Mouse (Mus musculus) adrenal gland, postnatal 10 days (tissue): ENCODE data around the gene Hdac9. TPM values are rescaled to one million over a fixed set of nuclear protein-coding genes. Genes with fewer than 3 reads are reported as not detected.

Source experiments
- DNase-seq: peaks from one replicate; pipeline ENCODE4 v3.0.0; 2021; ENCODE audit warnings: mixed read lengths
- total RNA-seq, 2 experiments: library from RNA; stranded (reverse); gene quantifications; 2 replicates each; pipeline ENCODE4 v1.2.3; 2021

The Hdac9 gene
- total RNA-seq, 2 experiments from 2014 or later = 3.5 to 4.1 TPM

DNA sequence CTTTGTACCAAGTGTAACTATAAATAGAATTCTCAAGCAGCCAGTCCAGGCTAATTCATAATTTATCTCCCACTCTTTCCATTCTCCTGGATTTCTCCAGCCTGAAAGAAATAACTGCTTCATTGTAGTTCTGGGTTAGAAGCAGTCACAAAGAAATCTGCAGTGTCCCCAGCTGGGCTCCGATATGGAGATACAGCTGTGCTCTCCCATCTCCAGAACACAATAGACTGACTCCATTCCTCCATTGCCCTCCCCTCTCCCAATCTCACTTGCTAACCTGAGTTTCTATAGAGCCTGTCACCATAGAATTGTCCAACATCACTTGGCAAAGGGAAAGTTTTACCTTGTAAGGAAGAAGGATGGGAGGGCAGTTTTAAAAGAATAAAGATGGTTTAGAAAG lies 218.9 kb downstream of the Hdac9 start:
- DNase-seq = no peak

- DNase-seq = no peak
These were observed 220.2 kb downstream of the Hdac9 start for GRCm38 (mm10) chr12:34696736-34697135.

- no peak for DNase-seq
These were observed 228.0 kb downstream of the Hdac9 start for GRCm38 (mm10) chr12:34688941-34689340.

- DNase-seq = peak; percentile 34
These were observed 233.5 kb downstream of the Hdac9 start for GRCm38 (mm10) chr12:34683375-34683774.

GRCm38 (mm10) chr12:34682657-34683056 lies 234.2 kb downstream of the Hdac9 start:
- no peak for DNase-seq

DNA sequence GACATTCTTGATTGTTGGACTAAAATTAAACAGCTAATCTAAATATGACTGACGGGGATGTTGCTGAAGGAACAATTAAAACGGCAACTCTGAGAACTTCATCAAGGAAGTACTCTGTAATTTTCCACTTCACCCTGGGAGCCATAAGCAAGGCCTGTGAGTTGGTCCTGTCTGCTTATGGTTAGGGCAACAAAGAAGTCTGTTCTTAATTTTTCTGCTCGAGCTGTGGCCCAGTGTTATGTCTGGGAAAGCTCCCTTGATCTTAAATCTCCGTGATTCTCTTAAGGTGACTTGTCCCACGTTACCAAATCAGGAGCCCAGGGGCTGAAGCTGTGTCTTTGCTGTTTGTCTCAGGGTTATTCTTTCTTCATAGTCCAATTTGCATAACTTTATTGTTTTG lies 236.3 kb downstream of the Hdac9 start:
- no peak for DNase-seq

DNA sequence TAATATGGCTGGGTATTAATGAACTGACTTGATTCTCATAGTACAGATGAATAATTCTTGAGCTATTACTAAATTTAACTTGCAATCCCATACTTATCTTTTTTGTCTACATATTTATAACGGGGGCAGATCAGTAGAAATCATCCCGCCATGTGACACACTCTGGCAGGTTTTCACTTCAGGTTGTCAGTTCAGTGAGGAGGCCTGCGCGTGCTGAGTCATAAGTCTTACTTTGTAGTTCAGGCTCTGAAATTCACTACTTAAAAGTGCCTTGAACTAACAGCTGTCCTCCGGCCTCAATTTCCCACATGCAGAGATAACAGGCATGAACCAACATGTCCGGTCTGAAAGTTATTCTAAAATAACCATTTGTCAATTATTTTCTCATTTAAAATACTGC lies 239.8 kb downstream of the Hdac9 start:
- no peak for DNase-seq

GRCm38 (mm10) chr12:34674235-34674634 lies 242.7 kb downstream of the Hdac9 start:
- DNase-seq = no peak

GRCm38 (mm10) chr12:34673539-34673938 lies 243.4 kb downstream of the Hdac9 start:
- DNase-seq = no peak

DNA sequence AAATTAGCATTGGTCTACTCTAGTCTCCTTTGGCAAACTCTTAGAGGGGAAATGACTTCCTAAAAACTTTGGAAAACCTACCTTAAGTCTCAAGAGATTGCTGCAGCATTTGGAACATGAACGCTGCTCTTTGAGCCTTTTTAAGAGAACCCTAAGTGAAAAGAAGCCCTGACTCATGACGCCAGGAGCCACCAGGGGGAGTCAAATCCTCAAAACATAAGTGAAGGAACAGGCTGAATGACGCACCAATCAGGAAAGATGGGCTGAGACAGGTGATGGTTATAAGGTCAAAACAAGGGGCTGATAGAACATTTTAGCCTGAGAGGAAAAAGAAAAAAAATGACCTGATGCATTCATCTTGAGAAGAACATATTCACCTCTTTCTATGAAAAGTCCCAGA lies 252.1 kb downstream of the Hdac9 start:
- peak; percentile 84 for DNase-seq

- no peak for DNase-seq
These were observed 255.5 kb downstream of the Hdac9 start for GRCm38 (mm10) chr12:34661378-34661777.

- no peak for DNase-seq
These were observed 256.9 kb downstream of the Hdac9 start for GRCm38 (mm10) chr12:34660027-34660426.

DNA sequence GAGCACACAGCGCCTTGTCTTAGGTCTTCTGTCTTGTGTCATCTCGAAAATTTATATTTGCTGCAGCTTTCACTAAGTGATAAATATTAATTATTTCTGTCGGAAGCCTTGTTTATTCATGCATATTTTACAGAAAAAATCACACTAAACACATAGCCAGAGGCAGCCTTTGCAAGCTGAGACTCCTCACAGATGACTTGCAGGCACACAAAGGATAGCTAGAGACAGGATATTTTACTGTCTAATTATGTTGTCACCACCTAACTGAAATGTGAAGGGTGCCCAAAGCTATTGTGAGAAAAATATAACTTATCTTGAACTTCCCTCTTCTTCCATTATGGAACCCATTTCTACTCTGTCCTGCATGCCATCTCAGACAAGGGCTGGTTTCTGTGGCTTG lies 258.3 kb downstream of the Hdac9 start:
- no peak for DNase-seq

- peak; percentile 37 for DNase-seq
These were observed 258.8 kb downstream of the Hdac9 start for GRCm38 (mm10) chr12:34658119-34658518.

- no peak for DNase-seq
These were observed 263.3 kb downstream of the Hdac9 start for GRCm38 (mm10) chr12:34653615-34654014.

GRCm38 (mm10) chr12:34648753-34649152 lies 268.1 kb downstream of the Hdac9 start:
- peak; percentile 10 for DNase-seq

DNA sequence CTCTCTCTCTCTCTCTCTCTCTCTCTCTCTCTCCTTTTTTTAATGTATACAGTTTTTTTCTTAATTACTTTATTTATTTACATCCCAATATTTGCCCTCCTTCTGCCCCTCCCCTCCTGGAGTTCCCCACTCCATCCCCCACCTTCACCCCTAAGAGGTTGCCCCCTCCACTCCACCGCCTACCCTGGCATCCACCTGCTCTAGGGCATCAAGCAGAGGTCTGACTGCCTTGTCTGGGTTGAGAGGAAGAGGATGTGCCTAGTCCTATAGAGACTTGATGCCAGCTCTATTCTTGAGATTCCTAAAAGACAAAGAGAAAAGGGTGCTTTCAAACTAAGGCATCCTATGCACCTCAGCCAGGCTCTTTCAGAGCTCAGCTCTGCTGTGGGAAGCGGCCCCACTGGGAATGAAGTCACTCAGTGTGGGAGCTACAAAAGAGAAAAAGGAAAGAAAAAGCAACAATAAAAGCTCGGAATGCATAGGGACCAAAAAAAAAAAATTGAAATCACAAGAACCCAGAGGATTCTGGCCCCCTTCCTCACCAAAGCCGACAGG lies 275.1 kb downstream of the Hdac9 start:
- DNase-seq = no peak

GRCm38 (mm10) chr12:34637238-34638124 lies 279.4 kb downstream of the Hdac9 start:
- DNase-seq = no peak

GRCm38 (mm10) chr12:34619101-34619500 lies 297.8 kb downstream of the Hdac9 start:
- DNase-seq = peak; percentile 10

GRCm38 (mm10) chr12:34618321-34618720 lies 298.6 kb downstream of the Hdac9 start:
- DNase-seq = no peak

- no peak for DNase-seq
These were observed 299.1 kb downstream of the Hdac9 start for GRCm38 (mm10) chr12:34617836-34618235.

DNA sequence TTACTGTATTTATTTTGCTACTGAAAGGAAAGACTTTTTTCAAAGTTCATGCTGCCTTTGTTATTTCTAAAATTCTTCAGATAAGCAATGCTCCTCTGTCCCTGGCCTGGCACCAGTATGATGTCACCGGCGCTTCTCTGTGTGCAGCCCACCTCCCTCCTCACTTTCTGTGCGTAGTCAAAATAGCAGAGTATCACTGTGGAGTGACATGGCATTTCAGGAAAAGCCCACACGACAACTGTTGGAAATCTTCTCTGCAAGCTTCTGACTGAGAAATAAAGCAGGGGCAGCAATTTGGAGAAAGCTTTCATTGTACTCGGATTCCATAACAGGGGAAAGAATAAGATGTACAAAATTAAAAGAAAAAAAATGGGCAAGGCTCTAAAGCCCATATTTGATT lies 302.1 kb downstream of the Hdac9 start:
- no peak for DNase-seq

DNA sequence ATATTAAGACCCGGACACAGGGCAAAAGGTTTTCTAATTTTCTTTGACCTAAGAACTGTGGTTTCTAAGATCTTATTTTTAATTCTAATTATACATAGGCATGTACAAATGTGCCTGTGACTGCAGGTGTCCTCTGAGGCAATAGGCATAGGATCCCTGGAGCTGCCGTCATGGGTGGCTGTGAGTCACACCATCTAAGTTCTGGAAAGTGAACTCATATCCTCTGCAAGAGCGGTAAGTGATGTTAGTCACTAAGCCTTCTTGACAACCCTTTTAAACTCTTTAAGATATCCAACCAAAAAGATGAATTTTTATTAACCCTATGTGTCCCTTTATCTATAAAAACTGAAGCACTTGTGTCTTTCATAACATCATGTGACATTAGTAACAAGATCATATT lies 304.4 kb downstream of the Hdac9 start:
- no peak for DNase-seq

GRCm38 (mm10) chr12:34604521-34604920 lies 312.4 kb downstream of the Hdac9 start:
- DNase-seq = no peak
